27 mouse cellular contexts compared by ENCODE assay signal in the genomic region with DNA sequence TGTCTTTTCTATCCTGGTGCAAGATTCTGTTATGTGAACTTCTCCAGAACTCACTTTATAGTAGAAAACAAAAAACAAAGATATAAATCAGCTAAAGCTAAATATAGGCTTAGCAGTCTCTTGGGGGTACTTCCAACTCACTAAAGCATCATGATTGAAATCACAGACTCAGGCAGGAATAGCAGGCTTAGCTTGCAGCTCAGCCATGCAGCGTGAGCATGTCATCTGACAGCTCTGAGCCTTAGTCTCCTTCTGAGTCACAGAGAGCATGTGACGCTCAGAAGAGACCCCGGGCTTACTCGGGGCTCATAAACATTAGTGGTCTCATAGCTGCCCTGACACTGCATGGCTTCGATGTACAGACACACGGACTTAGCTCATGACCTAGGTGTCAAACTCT.
DNase-seq lines count a peak whose midpoint lies in the region; ATAC-seq and TF ChIP-seq lines count a peak whose summit lies in the region.
"Had no signal": no experiment of that assay in that cellular context is flagged by ENCODE, and none has a peak within 500 bp of the region (broad histone marks: within the 10 kb centered on the region; RNA-seq: fewer than 3 reads in every experiment).

No protein-coding gene starts in this region.

- no peak for TF ChIP-seq POLR2A in limb, embryonic 14.5 days (IDR thresholded peaks at IDR 0.05; ENCODE audit: borderline replicate concordance, extremely low read depth, insufficient read depth, insufficient read length)

- TF ChIP-seq EP300 in lung, postnatal 0 days (IDR thresholded peaks at IDR 0.05) = no peak

- no peaks in the 10 kb centered on the region; the same call in 1 of the 2 replicates for H3K4me1 ChIP-seq in kidney, embryonic 14.5 days (ENCODE audit: control insufficient read depth, insufficient read depth, low read length)
- no peaks in the 10 kb centered on the region for H3K4me1 ChIP-seq in kidney, embryonic 16.5 days (ENCODE audit: insufficient read depth, low read length)
- H3K4me1 ChIP-seq in lung, embryonic 16.5 days (replicated peaks; ENCODE audit: control insufficient read depth, insufficient read depth, low read length) = peaks cover 14% of the 10 kb centered on the region
- H3K4me1 ChIP-seq in lung, postnatal 0 days (ENCODE audit: insufficient read depth, low read depth, low read length) = peaks cover 10% of the 10 kb centered on the region; the same call in 1 of the 2 replicates
- 0 out of 2 replicates have a peak, but pooled peaks cover 5% of the 10 kb centered on the region for H3K4me1 ChIP-seq in limb, embryonic 14.5 days (ENCODE audit: control insufficient read depth, insufficient read depth, low read length)
- H3K4me1 ChIP-seq: liver, embryonic 15.5 days; megakaryocyte, embryonic 14.5 days; midbrain, embryonic 13.5 days; neural tube, embryonic 13.5 days had no signal

- no peak overlapping the region for H3K9ac ChIP-seq in kidney, embryonic 14.5 days (ENCODE audit: low read depth, low read length)
- no peak overlapping the region for H3K9ac ChIP-seq in kidney, embryonic 16.5 days (replicated peaks; ENCODE audit: low read length)
- H3K9ac ChIP-seq in lung, embryonic 16.5 days (ENCODE audit: low read length) = no peak overlapping the region
- no peak overlapping the region for H3K9ac ChIP-seq in lung, postnatal 0 days (replicated peaks; ENCODE audit: low read depth)
- no peak overlapping the region for H3K9ac ChIP-seq in limb, embryonic 14.5 days (ENCODE audit: low read depth, low read length, severe bottlenecking)
- H3K9ac ChIP-seq: embryonic facial prominence, embryonic 15.5 days; heart, embryonic 13.5 days; liver, embryonic 15.5 days; midbrain, embryonic 13.5 days; neural tube, embryonic 13.5 days had no signal

- no peaks in the 10 kb centered on the region for H3K27me3 ChIP-seq in kidney, embryonic 14.5 days (ENCODE audit: control insufficient read depth, insufficient read depth, low read length)
- no peaks in the 10 kb centered on the region for H3K27me3 ChIP-seq in kidney, embryonic 16.5 days (ENCODE audit: insufficient read depth, low read length)
- no peaks in the 10 kb centered on the region for H3K27me3 ChIP-seq in lung, embryonic 16.5 days (ENCODE audit: control insufficient read depth, insufficient read depth, low read depth, low read length)
- no peaks in the 10 kb centered on the region for H3K27me3 ChIP-seq in lung, postnatal 0 days (replicated peaks; ENCODE audit: insufficient read depth, low read length)
- no peaks in the 10 kb centered on the region for H3K27me3 ChIP-seq in limb, embryonic 14.5 days (ENCODE audit: control insufficient read depth, insufficient read depth, low read length)
- H3K27me3 ChIP-seq: embryonic facial prominence, embryonic 15.5 days; heart, embryonic 13.5 days; liver, embryonic 15.5 days; midbrain, embryonic 13.5 days; neural tube, embryonic 13.5 days had no signal

- no peak overlapping the region for H3K4me2 ChIP-seq in kidney, embryonic 14.5 days (replicated peaks; ENCODE audit: low read depth, low read length)
- no peak overlapping the region for H3K4me2 ChIP-seq in kidney, embryonic 16.5 days (replicated peaks; ENCODE audit: low read depth, low read length)
- peak overlapping the region; percentile 14; the same call in 1 of the 2 replicates for H3K4me2 ChIP-seq in lung, embryonic 16.5 days (ENCODE audit: low read depth, low read length)
- no peak overlapping the region for H3K4me2 ChIP-seq in lung, postnatal 0 days (replicated peaks; ENCODE audit: low read depth, low read length)
- no peak overlapping the region for H3K4me2 ChIP-seq in limb, embryonic 14.5 days (replicated peaks; ENCODE audit: low read depth, low read length, severe bottlenecking)
- H3K4me2 ChIP-seq: embryonic facial prominence, embryonic 15.5 days; heart, embryonic 13.5 days; liver, embryonic 15.5 days; midbrain, embryonic 13.5 days; neural tube, embryonic 13.5 days had no signal

- H3K36me3 ChIP-seq in kidney, embryonic 14.5 days (ENCODE audit: control insufficient read depth, insufficient read depth, low read length) = peaks cover 17% of the 10 kb centered on the region; the same call in 1 of the 2 replicates
- H3K36me3 ChIP-seq in kidney, embryonic 16.5 days (ENCODE audit: insufficient read depth, low read length) = peaks cover 9% of the 10 kb centered on the region
- peaks cover 9% of the 10 kb centered on the region for H3K36me3 ChIP-seq in lung, embryonic 16.5 days (ENCODE audit: control insufficient read depth, insufficient read depth, low read length)
- H3K36me3 ChIP-seq in lung, postnatal 0 days (ENCODE audit: insufficient read depth, low read length) = peaks cover 4% of the 10 kb centered on the region
- peaks cover 13% of the 10 kb centered on the region for H3K36me3 ChIP-seq in limb, embryonic 14.5 days (ENCODE audit: control insufficient read depth, insufficient read depth, low read length)

- H3K27ac ChIP-seq in kidney, embryonic 14.5 days (ENCODE audit: low read depth, low read length) = no peak overlapping the region
- no peak overlapping the region for H3K27ac ChIP-seq in kidney, embryonic 16.5 days (ENCODE audit: low read length)
- no peak overlapping the region for H3K27ac ChIP-seq in lung, embryonic 16.5 days (ENCODE audit: low read length)
- no peak overlapping the region for H3K27ac ChIP-seq in lung, postnatal 0 days (ENCODE audit: low read length)
- no peak overlapping the region for H3K27ac ChIP-seq in limb, embryonic 14.5 days (replicated peaks; ENCODE audit: low read depth, low read length)
- H3K27ac ChIP-seq: embryonic facial prominence, embryonic 15.5 days; heart, embryonic 13.5 days; left cerebral cortex, adult 2 months; liver, embryonic 15.5 days; midbrain, embryonic 13.5 days; neural tube, embryonic 13.5 days had no signal

- no peak overlapping the region for H3K4me3 ChIP-seq in kidney, embryonic 14.5 days (ENCODE audit: low read length)
- H3K4me3 ChIP-seq in kidney, embryonic 16.5 days (ENCODE audit: low read length) = no peak overlapping the region
- no peak overlapping the region for H3K4me3 ChIP-seq in lung, embryonic 16.5 days (ENCODE audit: low read length)
- no peak overlapping the region for H3K4me3 ChIP-seq in lung, postnatal 0 days (ENCODE audit: low read depth, low read length)
- H3K4me3 ChIP-seq in limb, embryonic 14.5 days (replicated peaks; ENCODE audit: low read length) = no peak overlapping the region
- H3K4me3 ChIP-seq: embryonic facial prominence, embryonic 15.5 days; heart, embryonic 13.5 days; left cerebral cortex, adult 2 months; liver, embryonic 15.5 days; megakaryocyte, embryonic 14.5 days; midbrain, embryonic 13.5 days; neural tube, embryonic 13.5 days had no signal

- 57% methylated on average over 6 of the region's 6 CpGs for WGBS in kidney, embryonic 14.5 days
- 63% methylated on average over 6 of the region's 6 CpGs for WGBS in kidney, embryonic 16.5 days
- 44% methylated on average over 6 of the region's 6 CpGs for WGBS in lung, embryonic 16.5 days
- 50% methylated on average over 6 of the region's 6 CpGs for WGBS in lung, postnatal 0 days
- WGBS in limb, embryonic 14.5 days = 43% methylated on average over 6 of the region's 6 CpGs

- no peak for TF ChIP-seq CTCF in lung, postnatal 0 days (IDR thresholded peaks at IDR 0.05)

- 0 out of 2 replicates have a peak, but pooled peaks have one; percentile 28 for ATAC-seq in frontal cortex, adult (ENCODE audit: low TSS enrichment)
- ATAC-seq in kidney, embryonic 14.5 days (ENCODE audit: low FRiP score, low TSS enrichment) = peak; percentile 55; the same call in 1 of the 2 replicates
- ATAC-seq in kidney, embryonic 16.5 days (ENCODE audit: low FRiP score, low TSS enrichment) = no peak
- ATAC-seq in lung, embryonic 16.5 days (ENCODE audit: low read depth) = peak; percentile 69
- no peak for ATAC-seq in lung, postnatal 0 days
- ATAC-seq in limb, embryonic 14.5 days (ENCODE audit: low FRiP score, low read depth) = no peak
- ATAC-seq: forebrain, embryonic 14.5 days; hindbrain, embryonic 16.5 days; midbrain, embryonic 13.5 days had no signal

- no peaks in the 10 kb centered on the region for H3K9me3 ChIP-seq in kidney, embryonic 14.5 days (ENCODE audit: control insufficient read depth, low read length)
- H3K9me3 ChIP-seq in kidney, embryonic 16.5 days (ENCODE audit: low read length) = no peaks in the 10 kb centered on the region
- no peaks in the 10 kb centered on the region for H3K9me3 ChIP-seq in lung, embryonic 16.5 days (ENCODE audit: control insufficient read depth, low read length)
- no peaks in the 10 kb centered on the region for H3K9me3 ChIP-seq in lung, postnatal 0 days (ENCODE audit: low read length)
- H3K9me3 ChIP-seq in limb, embryonic 14.5 days (ENCODE audit: control insufficient read depth, low read length) = no peaks in the 10 kb centered on the region
- H3K9me3 ChIP-seq: embryonic facial prominence, embryonic 15.5 days; heart, embryonic 13.5 days; liver, embryonic 15.5 days; megakaryocyte, embryonic 14.5 days; midbrain, embryonic 13.5 days; neural tube, embryonic 13.5 days had no signal

- no peak for DNase-seq in frontal cortex, postnatal 36 days (ENCODE audit: low spot score in 2 of 2)
- DNase-seq in lung, postnatal 0 days (ENCODE audit: low spot score) = no peak
- DNase-seq in limb, embryonic 14.5 days (ENCODE audit: low spot score) = peak; percentile 50
- DNase-seq: adrenal gland, postnatal 25 days; cerebellum, adult 8-10 months; cerebellum, postnatal 36 days; embryo, embryonic 11 days; gastrocnemius, postnatal 14 days; heart, adult 18-20 months; kidney, adult 11 months; liver; lung, postnatal 36 days; thymus, adult 18-20 months; thymus, postnatal 36 days had no signal

Comparison
In these comparisons a context has a peak if more than half of its experiments do, and no peak if none do; other contexts are left out.
1. ATAC-seq: peak in frontal cortex, adult (single experiment), kidney, embryonic 14.5 days (single experiment) and lung, embryonic 16.5 days (single experiment); none in kidney, embryonic 16.5 days (single experiment), lung, postnatal 0 days (single experiment) and limb, embryonic 14.5 days (single experiment).